Mouse (Mus musculus) cerebellum, adult 11 months (tissue): ENCODE results near the gene Crocc.

Experiments
- DNase-seq: peaks from one replicate; pipeline ENCODE4 v3.0.0; 2022

Crocc gene

GRCm38 (mm10) chr4:140983442-140983841 is 76.9 kb downstream of the Crocc start:
- no peak for DNase-seq

- DNase-seq = no peak
Observed at GRCm38 (mm10) chr4:140982808-140983207, 77.5 kb downstream of the Crocc start.

- DNase-seq = no peak
Observed at GRCm38 (mm10) chr4:140981605-140982004, 78.7 kb downstream of the Crocc start.

- no peak for DNase-seq
Observed at GRCm38 (mm10) chr4:140977886-140978692, 82.3 kb downstream of the Crocc start.

GRCm38 (mm10) chr4:140977278-140977677 is 83.1 kb downstream of the Crocc start:
- no peak for DNase-seq

DNA sequence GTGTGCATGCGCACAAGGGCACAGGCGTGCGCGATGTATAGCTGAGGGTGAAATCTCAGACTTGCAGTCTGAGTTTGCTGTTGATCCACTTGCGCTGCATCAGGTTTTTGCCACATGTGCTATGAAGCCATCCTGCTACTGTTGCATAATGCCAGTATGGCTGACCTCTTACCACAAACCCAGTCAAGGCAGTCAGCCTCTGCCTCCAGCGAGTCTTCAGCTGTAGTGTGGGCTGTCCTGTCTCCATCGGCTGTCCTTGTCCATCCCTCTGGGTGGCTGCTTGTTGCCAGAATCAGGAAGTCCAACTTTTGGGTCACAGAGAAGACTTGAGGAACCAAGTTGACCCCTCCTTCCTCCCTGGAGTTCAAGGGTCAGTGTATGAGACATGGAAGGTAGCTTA is 85.0 kb downstream of the Crocc start:
- no peak for DNase-seq

GRCm38 (mm10) chr4:140974408-140974807 is 85.9 kb downstream of the Crocc start:
- no peak for DNase-seq

DNA sequence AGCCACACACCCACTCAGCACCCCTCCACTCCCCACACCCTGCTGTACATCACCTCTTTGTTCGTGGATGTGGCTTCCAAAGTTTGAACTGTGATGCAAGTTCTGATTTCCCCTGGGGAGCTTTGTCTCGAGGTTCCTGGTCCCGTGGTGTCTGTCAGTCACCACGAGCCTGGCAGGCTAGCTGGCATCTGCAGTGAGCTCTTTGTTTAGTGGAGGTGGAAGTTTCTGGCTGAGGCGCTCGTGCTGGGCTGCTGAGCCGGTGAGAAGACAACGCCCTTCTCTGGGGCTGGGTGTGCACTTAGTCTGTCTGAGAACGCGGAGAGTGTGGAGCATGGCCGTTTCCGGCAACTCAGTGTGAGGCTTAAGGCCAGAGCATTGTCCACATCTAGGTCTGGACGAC is 88.7 kb downstream of the Crocc start:
- DNase-seq = no peak

- no peak for DNase-seq
Observed at GRCm38 (mm10) chr4:140967386-140968159, 92.8 kb downstream of the Crocc start.
